Mouse (Mus musculus): ENCODE results near the gene Gpr146.

DNA sequence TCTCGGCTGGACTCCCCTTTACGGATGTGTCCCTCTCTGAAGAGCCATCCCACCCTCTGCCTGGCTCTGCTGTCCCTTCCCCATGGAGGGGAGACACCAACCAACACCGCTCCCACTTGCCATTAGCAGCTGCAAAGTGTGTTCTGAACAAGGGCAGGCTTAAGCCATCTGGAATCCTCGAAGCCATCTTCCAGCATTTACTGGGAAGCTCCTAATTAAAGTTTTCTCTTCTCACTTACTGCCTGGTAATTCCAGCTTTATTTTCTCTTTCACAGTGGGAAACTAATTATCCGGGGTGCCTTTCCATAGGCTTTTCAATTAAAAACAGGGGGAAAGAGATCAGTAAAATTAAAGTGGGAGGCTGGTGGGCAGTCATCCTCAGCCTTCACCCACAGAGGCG, 54.8 kb downstream of the Gpr146 start:
- no peak for TF ChIP-seq POLR2A (IDR thresholded peaks at IDR 0.05; ENCODE audit: borderline replicate concordance, low read depth, low read length)
- TF ChIP-seq CTCF (IDR thresholded peaks at IDR 0.05; ENCODE audit: low read depth, low read length): no peak

Measured in bone marrow macrophage, adult 2 months (primary cell).